Mouse (Mus musculus) gastrocnemius, postnatal 25 days (tissue): ENCODE measurements around the gene Mfap1b. TPM values are rescaled to one million over a fixed set of nuclear protein-coding genes. Genes with fewer than 3 reads are reported as not detected.
"Not testable (repeated sequence)": the region's sequence is repeated elsewhere in the genome, so short reads cannot be mapped to it uniquely, and the experiment has no call there.

Experiments
- DNase-seq: peaks from one replicate; pipeline ENCODE4 v3.0.0; 2022
- total RNA-seq, 2 experiments: library from RNA; stranded (reverse); gene quantifications; 1 replicate in 1 of 2; 2 replicates in 1 of 2; pipeline ENCODE4 v1.2.3; 2021

Mfap1b gene
- total RNA-seq, 2 experiments from 2014 or later: 18.0 to 20.6 TPM

GRCm38 (mm10) chr2:121474180-121474535 is 291 bp upstream of the Mfap1b start:
- no peak for DNase-seq

- DNase-seq: not testable (repeated sequence)
Observed at GRCm38 (mm10) chr2:121472783-121473182, 1.1 kb downstream of the Mfap1b start.

GRCm38 (mm10) chr2:121468982-121469381 is 4.9 kb downstream of the Mfap1b start:
- not testable (repeated sequence) for DNase-seq

- DNase-seq: no peak
Observed at GRCm38 (mm10) chr2:121460071-121460470, 13.8 kb downstream of the Mfap1b start.

GRCm38 (mm10) chr2:121456692-121457642 is 16.9 kb downstream of the Mfap1b start, which contains the start of gene Serinc4:
Gene Serinc4, minus strand, starts transcription at chr2:121456781.
- peak; percentile 72 for DNase-seq

GRCm38 (mm10) chr2:121455534-121455933 is 18.3 kb downstream of the Mfap1b start:
- no peak for DNase-seq

- no peak for DNase-seq
Observed at GRCm38 (mm10) chr2:121453917-121454316, 19.9 kb downstream of the Mfap1b start.

GRCm38 (mm10) chr2:121452990-121453389 is 20.9 kb downstream of the Mfap1b start, which contains the start of gene Hypk:
Gene Hypk, plus strand, starts transcription at chr2:121453290.
- no peak for DNase-seq

GRCm38 (mm10) chr2:121452361-121452760 is 21.5 kb downstream of the Mfap1b start:
- DNase-seq: no peak

- no peak for DNase-seq
Observed at GRCm38 (mm10) chr2:121450093-121450492, 23.8 kb downstream of the Mfap1b start.

GRCm38 (mm10) chr2:121449545-121450011 is 24.3 kb downstream of the Mfap1b start:
- peak; percentile 37 for DNase-seq

GRCm38 (mm10) chr2:121448739-121449535 is 24.9 kb downstream of the Mfap1b start, which contains the start of gene Serf2:
Gene Serf2, plus strand, starts transcription at chr2:121449195.
- peak; percentile 100 for DNase-seq

- DNase-seq: no peak
Observed at GRCm38 (mm10) chr2:121448136-121448535, 25.7 kb downstream of the Mfap1b start.

GRCm38 (mm10) chr2:121447006-121447405 is 26.9 kb downstream of the Mfap1b start:
- DNase-seq: no peak

GRCm38 (mm10) chr2:121446506-121446905 is 27.4 kb downstream of the Mfap1b start:
- DNase-seq: no peak

GRCm38 (mm10) chr2:121445117-121445516 is 28.8 kb downstream of the Mfap1b start:
- no peak for DNase-seq

GRCm38 (mm10) chr2:121444178-121444577 is 29.7 kb downstream of the Mfap1b start, which contains the start of gene Ell3:
Gene Ell3, minus strand, starts transcription at chr2:121444278.
- DNase-seq: no peak

GRCm38 (mm10) chr2:121443068-121443349 is 30.9 kb downstream of the Mfap1b start:
- DNase-seq: no peak

GRCm38 (mm10) chr2:121442259-121443067 is 31.4 kb downstream of the Mfap1b start:
- peak; percentile 58 for DNase-seq

GRCm38 (mm10) chr2:121441800-121442199 is 32.1 kb downstream of the Mfap1b start:
- no peak for DNase-seq

GRCm38 (mm10) chr2:121440834-121441605 is 32.8 kb downstream of the Mfap1b start:
- DNase-seq: no peak
